Mouse (Mus musculus) retina, embryonic 14.5 days (tissue): ENCODE measurements at regions not wholly inside any gene's neighbourhood (a gene's known extent, or its start where the extent isn't known, plus 50 kb on each side); places are given as distances from the start of the nearest gene placed in this dataset.

Experiments used
- DNase-seq: peaks from one replicate; pipeline ENCODE4 v3.0.0-alpha.2; 2015; ENCODE audit warnings: low spot score

- no peak for DNase-seq
Measured at GRCm38 (mm10) chr2:12614345-12614744, 195.1 kb upstream of the Mindy3 start.

- DNase-seq = no peak
Measured at GRCm38 (mm10) chr2:12613858-12614257, 194.6 kb upstream of the Mindy3 start.

- peak; percentile 8 for DNase-seq
Measured at GRCm38 (mm10) chr2:12582566-12582965, 163.3 kb upstream of the Mindy3 start.

- DNase-seq = no peak
Measured at GRCm38 (mm10) chr2:12557736-12558135, 138.5 kb upstream of the Mindy3 start.

- no peak for DNase-seq
Measured at GRCm38 (mm10) chr2:12522411-12522810, 103.1 kb upstream of the Mindy3 start.

- no peak for DNase-seq
Measured at GRCm38 (mm10) chr2:12521744-12522143, 102.5 kb upstream of the Mindy3 start.

GRCm38 (mm10) chr2:12492369-12492768, 73.1 kb upstream of the Mindy3 start:
- peak; percentile 3 for DNase-seq

- DNase-seq = no peak
Measured at GRCm38 (mm10) chr2:12469440-12470339, 50.4 kb upstream of the Mindy3 start.
